Mouse (Mus musculus): Measurements from ENCODE around the gene Adgrv1. TPM values are rescaled to one million over a fixed set of nuclear protein-coding genes. Genes with fewer than 3 reads are reported as not detected.

Adgrv1 gene
- total RNA-seq, 1 experiment from 2014 or later = 1.5 TPM

DNA sequence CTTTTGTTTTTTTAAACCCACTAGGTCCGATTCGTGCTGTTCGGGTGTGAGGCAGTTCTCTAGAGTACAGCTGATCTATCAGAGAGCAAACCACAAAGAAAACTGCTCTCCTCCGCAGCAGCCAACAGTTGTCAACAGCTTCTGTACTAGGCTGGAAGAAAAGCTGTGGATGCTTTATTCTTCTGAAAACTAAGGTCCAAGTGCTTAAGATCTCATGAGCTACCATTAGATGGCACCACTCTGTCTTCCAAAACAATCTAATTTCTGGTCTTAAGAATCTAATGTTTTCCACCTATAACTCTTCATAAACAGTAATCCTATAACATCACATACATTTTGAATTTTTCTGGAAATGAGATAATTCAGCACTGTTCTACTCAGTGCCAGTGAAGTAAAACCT is 22.6 kb downstream of the Adgrv1 start:
- no peak for DNase-seq

DNA sequence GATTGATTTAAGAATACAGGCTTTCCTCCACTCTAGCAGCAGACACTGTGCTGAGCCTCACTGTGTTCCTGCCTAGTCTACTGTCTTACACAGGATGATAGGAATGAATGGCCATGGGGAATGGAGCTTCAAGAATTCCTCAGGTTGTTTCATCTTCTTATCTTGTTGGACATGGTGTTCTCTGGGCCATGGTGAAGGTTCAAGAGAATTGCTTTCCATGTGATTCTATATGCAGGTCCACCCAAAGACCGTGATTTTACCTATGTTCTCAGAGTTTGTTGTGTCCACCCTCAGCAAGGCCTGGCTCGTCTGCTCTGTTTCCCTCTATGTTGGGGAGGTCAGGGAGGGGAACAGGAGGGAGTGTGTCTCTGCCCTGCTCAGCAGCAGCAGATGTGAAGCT is 26.0 kb downstream of the Adgrv1 start:
- no peak for DNase-seq

DNA sequence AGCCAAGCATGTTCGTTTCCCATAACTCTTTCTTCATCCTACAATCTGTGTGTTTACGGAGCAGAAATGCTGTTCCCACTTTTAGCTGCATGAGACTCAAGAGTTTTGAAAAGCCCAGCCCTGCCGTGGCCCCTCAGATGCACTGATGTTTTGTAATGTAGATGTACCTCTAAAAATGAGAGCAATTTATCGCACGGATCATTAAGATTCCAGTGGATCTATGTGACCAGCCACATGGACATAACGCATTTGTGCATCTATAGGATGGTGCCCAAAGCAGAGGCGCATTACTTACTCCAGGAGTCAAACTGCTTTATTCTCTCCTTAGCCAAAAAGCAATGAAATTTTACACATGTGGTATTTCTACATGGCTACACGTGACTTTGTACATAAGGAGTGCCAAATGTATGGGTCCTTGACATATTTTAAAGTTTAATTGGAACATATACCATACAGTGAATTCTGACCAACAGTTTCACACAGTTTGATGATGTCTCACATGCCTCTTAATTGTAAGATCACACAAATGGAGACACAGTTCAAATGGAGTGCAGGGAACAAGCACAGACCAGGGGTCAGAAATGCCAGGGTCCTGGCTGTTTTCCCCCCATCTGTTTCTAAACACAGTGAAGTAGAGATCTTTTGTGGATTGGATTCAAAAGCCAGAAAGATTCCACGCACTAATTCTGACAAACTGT is 35.9 kb downstream of the Adgrv1 start:
- DNase-seq = no peak

DNA sequence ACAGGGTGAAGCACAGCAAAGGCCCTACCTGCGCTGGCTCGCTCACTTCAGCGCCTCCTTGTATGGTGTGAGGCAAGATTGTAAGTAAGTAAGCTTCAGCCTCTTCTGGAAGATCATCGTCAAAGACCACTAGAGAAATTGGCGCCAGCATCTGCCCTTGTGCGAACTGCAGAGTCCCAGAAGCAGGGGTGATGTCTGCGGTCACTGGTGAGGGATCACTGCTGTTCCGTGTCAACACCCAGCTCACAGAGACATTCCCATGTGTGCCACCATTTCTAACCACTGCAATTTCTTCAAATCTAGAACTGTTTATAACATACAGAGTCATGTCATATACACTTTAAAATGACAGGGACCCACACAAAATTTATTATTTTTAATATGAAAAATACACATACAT is 54.3 kb downstream of the Adgrv1 start:
- no peak for DNase-seq

DNA sequence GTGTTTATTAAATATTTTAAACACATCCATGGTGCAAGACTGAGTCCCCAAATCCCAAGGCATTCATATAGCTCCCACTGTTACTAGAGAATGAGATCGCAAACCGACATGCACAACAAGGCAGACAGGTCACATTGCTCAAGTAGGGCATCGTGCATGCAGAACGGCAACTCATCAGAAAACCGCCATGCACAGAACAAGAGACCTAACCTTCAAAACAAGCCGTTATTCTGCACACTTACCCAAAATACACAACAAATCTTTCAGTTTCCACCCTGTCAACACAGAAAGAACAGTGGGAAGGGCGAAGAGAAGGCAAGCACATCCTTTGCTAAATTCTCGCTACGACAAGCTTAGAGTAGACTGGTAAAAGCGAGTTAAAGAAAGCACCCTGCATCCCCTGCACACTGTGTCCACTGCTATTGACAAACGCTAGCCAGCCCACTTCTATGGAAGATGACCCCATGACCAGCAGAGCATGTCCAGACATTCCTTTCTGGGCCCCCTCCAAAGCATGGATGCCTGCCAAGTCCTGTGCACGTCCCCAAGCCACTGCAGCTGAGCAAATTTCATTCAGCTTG is 62.6 kb downstream of the Adgrv1 start:
- DNase-seq = peak; percentile 9

DNA sequence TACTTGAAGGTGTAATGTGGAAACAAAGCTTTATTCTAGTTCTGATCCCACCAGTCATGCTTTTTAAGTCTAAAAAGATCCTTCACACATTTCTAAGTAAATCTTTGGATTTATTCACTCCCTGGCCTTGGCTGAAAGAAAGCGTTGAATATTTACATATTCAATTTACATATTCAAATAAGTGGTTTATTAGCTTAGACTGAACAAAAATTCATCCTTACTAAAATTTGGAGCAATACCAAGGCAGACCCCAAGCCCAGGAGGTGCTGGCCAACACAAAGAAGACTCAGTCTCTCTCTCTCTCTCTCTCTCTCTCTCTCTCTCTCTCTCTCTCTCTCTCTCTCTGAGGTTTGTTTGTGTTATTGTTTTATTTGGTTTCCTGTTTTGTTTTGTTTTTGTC is 82.9 kb downstream of the Adgrv1 start:
- no peak for DNase-seq

DNA sequence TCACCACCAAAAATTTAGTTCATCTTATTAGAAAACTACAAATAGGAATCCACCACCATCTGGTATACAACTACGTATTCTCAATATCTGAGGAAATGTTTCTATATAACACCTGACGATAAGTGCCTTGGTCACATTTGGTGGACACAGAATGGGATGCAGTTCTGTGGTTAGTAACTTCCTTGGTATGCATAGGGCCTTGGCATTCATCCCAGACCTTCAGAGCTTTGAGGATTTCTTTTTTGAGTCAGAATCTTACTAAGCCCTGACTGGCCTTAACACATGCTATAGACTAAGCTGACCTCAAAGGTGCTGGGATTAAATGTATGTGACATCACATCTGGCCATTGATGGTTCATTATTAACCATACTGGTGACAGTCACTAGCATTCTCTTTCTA is 98.0 kb downstream of the Adgrv1 start:
- DNase-seq = no peak

DNA sequence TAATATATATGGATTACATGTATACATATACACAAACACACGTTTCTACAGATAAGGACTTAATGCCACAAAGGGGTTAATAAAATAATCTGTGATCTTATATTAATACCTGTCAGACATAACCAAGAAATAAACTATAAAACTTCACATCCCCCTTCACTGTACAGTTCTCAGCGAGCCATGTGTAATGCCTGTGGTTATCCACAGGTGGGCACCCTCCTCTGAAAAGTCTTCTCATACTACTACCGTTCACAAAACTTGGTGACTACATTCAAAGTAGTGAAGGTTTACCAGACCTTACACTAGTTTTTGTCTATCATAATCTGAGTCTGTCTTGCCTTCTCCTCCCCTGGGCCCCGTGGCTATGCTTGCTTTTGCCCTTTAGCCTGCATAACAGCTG is 106.3 kb downstream of the Adgrv1 start:
- DNase-seq = peak; percentile 15

DNA sequence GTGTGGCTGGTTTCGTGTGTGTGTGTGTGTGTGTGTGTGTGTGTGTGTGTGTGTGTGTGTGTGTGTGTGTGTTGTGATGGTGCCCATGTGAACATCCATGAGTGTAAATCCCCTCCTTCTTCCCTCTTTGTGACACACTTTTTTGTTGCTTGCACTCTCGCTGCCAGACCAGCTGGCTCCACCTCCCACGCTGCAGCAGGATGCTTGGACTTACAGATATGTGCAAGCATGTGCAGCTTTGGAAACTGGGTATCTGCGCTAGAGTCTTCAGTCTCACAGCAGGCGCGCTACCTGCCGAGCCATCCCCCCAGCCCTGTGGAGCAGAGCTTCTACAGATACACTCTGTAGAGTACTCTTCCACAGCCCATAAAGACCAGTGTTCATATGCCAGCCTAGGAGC is 122.8 kb downstream of the Adgrv1 start:
- no peak for DNase-seq

DNA sequence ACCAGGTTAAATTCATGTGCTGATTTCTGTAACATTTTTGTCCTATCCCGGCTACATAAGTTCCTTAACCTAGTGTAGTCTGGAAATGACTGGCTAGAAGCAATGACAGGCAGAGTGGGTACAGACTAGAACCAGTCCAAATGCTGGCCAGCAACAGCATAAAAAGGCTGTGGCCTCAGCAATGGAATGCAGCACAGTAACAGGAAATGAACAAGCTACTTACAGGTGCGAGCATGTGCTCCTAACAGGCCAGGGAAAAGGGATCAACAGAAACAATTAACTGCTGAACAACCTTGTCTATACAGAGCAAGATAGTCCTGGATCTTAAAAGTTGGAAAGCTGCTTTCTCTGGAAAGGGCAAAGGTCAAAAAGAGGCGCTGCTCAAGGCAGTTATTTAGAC is 135.9 kb downstream of the Adgrv1 start:
- no peak for DNase-seq

DNA sequence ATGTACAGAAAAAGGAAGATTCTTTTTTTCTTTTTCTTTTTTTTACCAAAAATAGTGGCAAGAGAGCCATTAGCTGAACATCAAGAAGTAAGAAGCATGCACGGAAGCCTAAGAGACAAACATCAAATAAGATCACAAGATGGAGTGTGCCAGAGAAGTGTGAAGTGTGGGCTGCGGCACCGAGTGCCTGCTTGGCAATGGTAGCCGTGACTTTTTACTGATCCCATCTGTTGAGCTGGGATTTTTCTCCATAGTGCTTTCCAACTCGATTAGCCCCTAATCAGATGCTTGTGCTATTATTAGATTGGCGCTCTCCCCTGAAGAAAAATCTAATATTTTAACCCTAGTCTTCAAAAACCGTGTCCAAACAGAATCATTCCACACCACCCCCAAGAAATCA is 141.0 kb downstream of the Adgrv1 start:
- DNase-seq = no peak

DNA sequence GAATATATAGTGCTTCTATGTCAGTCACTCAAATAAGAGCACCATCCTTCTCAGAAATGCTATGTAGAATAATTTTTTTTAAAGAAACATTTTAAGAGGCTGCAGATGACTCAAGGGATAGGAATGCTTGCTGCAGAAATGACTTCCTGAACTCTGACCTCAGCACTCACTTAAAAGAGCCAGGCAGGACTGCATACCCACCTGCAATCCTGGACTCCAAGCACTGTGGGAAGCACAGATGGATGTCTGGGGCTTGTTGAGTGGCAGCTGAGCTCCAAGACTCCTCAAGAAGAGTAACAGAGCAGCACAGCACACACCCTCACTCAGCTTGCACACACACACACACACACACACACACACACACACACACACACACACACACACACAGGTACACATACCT is 146.0 kb downstream of the Adgrv1 start:
- DNase-seq = no peak

DNA sequence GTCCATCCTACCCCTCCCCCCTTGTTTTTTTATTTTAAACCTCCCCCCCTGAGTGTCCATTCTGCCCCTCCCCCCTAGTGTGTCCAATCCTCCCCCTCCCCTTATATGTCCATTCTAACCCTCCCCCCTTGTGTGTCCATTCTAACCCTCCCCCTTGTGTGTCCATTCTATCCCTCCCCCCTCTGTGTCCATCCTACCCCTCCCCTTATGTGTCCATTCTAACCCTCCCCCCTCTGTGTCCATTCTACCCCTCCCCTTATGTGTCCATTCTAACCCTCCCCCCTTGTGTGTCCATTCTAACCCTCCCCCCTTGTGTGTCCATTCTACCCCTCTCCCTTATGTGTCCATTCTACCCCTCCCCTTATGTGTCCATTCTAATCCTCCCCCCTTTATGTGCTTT is 159.2 kb downstream of the Adgrv1 start:
- DNase-seq = no peak

DNA sequence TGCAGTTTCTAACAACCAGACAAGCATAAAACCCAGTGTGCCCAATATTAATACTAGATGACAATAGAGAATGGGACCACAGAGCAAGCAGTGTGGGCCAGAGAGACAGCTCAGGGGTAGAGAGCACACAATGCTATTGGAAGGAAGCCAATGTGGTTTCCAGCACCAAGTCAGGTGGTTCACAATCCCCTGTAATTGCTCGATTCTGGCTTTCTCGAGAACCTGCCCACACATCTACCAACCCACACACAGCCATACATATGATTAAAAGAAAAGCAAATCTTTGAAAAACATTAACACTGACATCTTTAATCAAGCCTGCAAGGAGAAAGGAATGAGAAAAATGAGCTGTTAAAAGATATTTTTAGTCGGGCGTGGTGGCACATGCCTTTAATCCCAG is 166.3 kb downstream of the Adgrv1 start:
- DNase-seq = no peak

DNA sequence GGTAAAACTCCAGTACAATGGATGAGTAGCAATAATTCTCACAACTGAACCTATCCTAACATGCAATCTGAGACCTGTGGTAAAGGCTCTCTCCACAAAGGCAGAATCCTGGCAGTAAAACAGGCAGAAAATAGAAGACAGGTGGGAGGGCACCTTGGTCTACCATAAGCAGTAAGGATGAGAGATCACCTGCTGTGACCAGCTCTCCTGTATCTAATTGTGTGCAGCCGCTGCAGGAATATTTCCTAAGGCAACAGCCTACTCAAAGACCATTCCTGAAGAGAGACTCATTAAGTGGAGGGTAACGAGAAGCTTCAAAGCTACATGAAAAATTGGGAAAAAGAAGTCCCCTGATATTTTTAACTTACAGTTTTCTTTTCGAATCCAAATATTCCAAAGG is 167.2 kb downstream of the Adgrv1 start:
- no peak for DNase-seq

DNA sequence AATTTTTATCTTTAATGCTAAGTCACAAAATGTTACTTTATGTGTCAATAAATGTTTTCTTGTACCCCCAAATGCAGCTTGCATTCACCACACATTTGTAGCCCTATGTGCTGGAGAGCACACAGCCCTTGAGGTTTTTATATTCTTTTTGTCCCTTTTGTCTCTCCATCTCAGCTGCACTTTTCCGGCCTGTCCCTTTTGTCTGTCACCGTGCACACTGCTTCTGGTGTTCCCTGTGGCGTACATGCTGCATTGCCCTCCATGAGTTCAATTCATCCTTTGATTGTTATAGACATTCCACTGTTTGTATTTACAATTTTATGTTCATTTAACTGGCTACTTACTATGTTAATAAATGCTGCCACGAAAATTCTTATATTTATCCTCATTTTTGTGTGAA is 183.3 kb downstream of the Adgrv1 start:
- no peak for DNase-seq

DNA sequence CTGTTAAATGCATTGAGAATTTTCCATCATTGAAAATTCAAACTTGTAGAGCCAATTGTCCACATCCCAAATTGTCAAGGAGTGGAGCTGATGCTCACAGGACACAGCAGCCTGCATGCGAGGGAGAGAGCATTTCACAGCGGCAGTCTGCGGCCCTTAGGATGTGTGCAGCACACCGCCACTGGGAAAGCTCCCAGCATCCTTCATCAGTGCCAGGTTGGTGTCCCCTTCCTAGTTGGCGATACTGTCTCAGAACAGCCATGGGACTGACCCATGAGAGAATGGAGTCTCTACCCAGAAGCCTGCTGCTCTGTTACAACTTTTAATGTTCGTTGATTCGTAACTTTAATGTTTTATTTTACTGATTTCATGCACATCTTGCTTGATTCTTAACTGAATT is 183.8 kb downstream of the Adgrv1 start:
- DNase-seq = no peak

DNA sequence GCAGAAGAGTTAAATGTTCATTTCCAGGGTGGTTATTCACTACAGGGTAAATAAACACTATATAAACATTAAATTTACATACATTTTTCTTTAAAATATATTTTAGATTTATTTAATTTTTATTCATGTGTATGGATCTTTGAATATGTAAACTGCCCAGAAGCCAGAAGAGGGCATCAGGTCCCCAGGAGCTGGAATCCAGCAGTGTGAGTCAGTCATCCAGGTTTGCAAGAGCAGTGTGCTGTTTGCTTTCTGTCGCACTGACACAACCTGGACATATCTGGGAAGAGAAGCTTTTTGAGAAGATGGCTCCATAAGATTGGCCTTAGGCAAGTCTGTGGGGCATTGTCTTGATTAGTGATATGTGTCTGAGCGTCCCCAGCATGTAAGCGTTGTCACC is 191.5 kb downstream of the Adgrv1 start:
- peak; percentile 13 for DNase-seq

DNA sequence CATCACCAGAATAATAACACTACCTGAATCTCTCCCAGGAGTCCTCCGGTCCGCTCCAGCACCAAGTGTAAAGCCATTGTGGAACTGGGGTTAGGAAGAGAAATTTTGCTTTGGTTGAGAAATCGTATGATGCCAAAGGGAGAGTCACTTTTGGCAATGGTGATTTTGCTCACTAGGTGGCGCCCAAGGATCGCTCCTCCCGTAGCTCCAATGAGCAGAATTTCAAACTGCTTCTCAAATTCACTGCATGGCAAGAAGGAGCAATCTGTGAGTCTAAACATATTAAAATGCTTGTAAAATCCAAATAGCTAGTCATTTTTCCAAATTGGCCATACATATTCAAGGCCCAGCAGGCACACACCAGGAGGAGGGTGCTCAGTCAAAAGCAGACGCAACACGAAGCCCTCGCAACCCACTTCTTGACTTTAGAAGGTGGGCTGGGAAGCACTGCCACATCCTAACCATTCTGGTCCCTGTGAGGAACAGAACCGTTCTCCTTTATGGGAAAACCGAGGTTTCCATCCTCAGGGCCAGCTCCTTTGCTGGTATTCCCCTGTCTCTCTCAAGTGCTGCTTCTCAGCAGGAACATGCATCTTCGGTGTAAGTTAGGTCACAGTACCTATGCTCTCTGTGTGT is 193.4 kb downstream of the Adgrv1 start:
- DNase-seq = peak; percentile 84

DNA sequence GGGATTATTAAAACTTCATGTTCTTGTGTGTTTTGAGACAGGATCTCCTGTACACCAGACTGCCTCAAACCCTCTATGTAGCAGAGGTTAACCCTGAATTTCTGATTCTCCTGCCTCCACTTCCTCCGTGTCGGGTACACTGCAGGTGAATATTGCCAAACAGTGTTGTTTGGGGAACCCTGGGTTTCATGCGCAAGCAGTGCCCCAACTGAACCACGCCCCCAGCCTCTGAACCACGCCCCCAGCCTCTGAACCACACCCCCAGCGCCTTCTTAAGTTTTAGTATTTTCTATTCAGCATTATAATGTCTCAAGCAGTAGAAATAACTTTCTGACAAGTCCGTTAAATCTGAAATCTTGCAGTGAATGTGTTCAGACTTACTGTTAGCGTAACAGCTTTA is 195.9 kb downstream of the Adgrv1 start:
- no peak for DNase-seq

DNA sequence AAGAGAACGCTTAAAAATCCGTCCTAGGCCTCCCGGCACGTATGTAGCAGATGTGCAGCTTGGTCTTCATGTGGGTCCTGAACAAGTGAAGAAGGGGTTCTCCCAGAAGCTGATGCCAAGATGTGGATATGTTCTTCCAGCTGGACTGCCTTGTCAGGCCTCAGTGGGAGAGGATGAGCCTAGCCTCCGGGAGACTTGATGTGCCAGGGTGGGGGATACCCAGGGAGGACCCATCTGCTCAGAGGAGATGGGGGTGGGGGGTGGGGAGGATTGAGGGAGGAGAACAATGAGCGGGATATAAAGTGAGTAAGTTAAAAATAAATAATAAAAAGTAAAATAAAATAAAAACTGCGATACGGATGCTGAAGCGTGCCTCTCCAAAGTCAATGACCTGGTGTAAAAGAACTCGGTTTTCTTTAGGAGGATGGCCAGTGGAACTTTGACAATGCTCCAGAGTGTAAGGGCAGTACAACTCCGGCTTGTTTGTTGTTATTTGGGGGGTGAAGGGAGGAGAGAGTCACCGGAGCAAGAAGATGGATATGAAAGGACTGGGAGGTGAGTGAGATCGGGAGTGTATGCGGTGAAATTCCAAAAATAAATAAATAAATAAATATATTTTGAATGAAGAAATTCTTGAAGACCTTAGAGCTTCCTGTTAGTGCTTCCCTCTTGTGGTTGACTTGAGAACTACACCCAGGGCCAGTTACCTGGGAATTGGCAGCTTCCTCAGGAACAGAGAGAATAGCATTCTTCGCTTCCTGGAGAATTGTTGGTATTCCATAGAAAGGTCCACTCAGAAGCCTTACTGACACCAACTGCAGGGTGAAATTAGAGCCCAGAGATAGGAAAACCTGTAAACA is 205.8 kb downstream of the Adgrv1 start:
- DNase-seq = peak; percentile 70

DNA sequence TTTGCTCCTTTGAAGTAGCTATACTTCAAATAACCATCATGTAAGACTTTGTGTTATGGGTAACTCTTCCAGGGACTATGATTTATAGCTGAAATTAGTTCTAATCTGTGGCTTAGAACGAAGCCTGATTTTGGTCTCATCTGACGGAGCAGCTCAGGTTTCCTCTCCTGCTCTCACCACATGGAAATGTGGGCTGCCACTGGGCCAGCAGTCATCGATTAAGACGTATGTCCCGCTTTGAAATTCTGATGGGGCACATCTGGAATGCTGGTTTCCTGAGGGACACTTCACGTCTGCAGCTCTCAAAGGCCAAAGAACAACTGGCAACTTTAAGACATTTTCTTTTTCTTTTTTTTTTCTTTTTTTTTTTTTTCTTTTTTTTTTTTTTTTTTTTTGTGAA is 207.8 kb downstream of the Adgrv1 start:
- no peak for DNase-seq

DNA sequence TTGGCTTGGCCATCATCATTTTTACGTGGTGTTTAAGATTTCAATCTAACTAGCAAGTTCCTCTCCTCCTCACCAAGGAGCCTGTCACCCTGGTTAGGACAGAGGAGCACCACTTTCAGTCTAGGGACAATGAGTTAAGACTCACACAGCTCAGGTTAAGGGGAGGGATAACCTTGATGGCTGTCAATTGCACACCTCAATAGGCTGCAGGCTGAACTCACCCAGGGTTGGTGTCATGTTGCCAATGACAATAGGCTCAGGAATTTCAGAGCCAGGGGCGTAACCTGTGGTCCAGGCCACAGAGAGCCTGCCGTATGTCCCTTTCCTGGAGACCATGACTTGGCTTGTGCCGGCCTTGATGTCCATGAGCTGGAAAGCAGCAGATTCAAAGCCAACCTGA is 209.0 kb downstream of the Adgrv1 start:
- DNase-seq = no peak
